Mouse (Mus musculus) heart, postnatal 0 days (tissue): ENCODE measurements at regions not wholly inside any gene's neighbourhood (a gene's known extent, or its start where the extent isn't known, plus 50 kb on each side); places are given as distances from the start of the nearest gene placed in this dataset.
"Not testable (repeated sequence)": the region's sequence is repeated elsewhere in the genome, so short reads cannot be mapped to it uniquely, and the experiment has no call there.

Experiments used
- CTCF ChIP-seq: IDR thresholded peaks from 2 replicates; pipeline ENCODE4 v1.5.1; 2016; ENCODE audit warnings: antibody characterized with exemption, control low read depth, low read depth
- EP300 ChIP-seq: IDR thresholded peaks from 2 replicates; pipeline ENCODE4 v1.6.1; 2016; ENCODE audit warnings: antibody characterized with exemption, low read depth

DNA sequence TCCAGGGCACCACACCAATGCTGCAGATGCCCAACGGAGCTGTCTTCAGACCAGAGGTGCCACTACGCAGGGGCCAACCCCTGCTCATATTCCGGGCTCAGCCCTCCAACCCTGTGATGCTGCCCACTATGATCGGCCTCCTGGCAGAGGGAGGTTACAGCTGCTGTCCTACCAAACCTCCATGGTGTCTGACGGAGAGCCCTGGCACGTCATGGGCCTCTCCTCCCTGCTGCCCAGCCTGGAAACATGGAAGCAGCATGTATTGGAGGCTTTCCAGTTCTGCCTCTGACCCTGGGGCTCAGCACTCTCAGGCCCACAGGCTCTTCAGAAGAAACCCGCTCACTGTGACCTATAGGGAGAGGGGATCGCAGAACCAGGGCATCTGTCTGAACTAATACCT lies 51.1 kb upstream of the Lekr1 start:
- not testable (repeated sequence) for TF ChIP-seq CTCF, EP300
